Mouse (Mus musculus) hindbrain, embryonic 16.5 days (tissue): Measurements from ENCODE around the gene R3hdm4. TPM values are rescaled to one million over a fixed set of nuclear protein-coding genes. Genes with fewer than 3 reads are reported as not detected.

Source experiments
- ATAC-seq: fragments of 200-750 bp; cut with Nextera tagmentation; 2 replicates; pipeline ENCODE4 v1.8.0; 2017; ENCODE audit warnings: moderate TSS enrichment, moderate library complexity
- H3K27ac ChIP-seq: fragments of 300-500 bp; sonication (generic); 2 replicates; pipeline ENCODE4 v1.5.1; 2014; ENCODE audit warnings: low read depth, mild to moderate bottlenecking, control low read depth, low read length, moderate library complexity
- H3K27me3 ChIP-seq: fragments of 300-500 bp; sonication (generic); replicated peaks from 2 replicates; pipeline ENCODE4 v1.6.1; 2014; ENCODE audit warnings: low read length; ENCODE audit not compliant: control insufficient read depth, insufficient read depth
- H3K36me3 ChIP-seq: fragments of 300-500 bp; sonication (generic); 2 replicates; pipeline ENCODE4 v1.6.1; 2014; ENCODE audit warnings: mild to moderate bottlenecking, low read length, moderate library complexity, mixed read lengths; ENCODE audit not compliant: control insufficient read depth, insufficient read depth
- H3K4me1 ChIP-seq: fragments of 300-500 bp; sonication (generic); 2 replicates; pipeline ENCODE4 v1.6.1; 2014; ENCODE audit warnings: low read depth, low read length; ENCODE audit not compliant: control insufficient read depth, insufficient read depth
- H3K4me2 ChIP-seq: fragments of 300-500 bp; sonication (generic); 2 replicates; pipeline ENCODE4 v1.6.1; 2014; ENCODE audit warnings: mild to moderate bottlenecking, low read length, control low read depth, moderate library complexity
- H3K4me3 ChIP-seq: fragments of 300-500 bp; sonication (generic); 2 replicates; pipeline ENCODE4 v1.5.1; 2014; ENCODE audit warnings: mild to moderate bottlenecking, low read length, control low read depth, moderate library complexity
- H3K9ac ChIP-seq: fragments of 300-500 bp; sonication (generic); 2 replicates; pipeline ENCODE4 v1.6.1; 2014; ENCODE audit warnings: low read depth, mild to moderate bottlenecking, control low read depth, low read length, moderate library complexity
- H3K9me3 ChIP-seq: fragments of 300-500 bp; sonication (generic); 2 replicates; pipeline ENCODE4 v1.6.1; 2014; ENCODE audit warnings: mild to moderate bottlenecking, low read length, moderate library complexity; ENCODE audit not compliant: control insufficient read depth
- WGBS: fragments of 180-500 bp; shearing (Covaris S2); extraction: QIAGEN DNeasy Blood & Tissue Kit; methylation state at CpG from one replicate; pipeline ENCODE4 v1.1.7; 2014; 5-methylcytosine and 5-hydroxymethylcytosine counted together
- polyA plus RNA-seq: library from polyadenylated mRNA; unstranded; fragments of >200 nt; fragmentation: Nextera tagmentation; extraction: Ambion mirVana; gene quantifications from 2 replicates; pipeline ENCODE4 v1.2.1, GENCODE M21; 2015

Gene R3hdm4
- polyA plus RNA-seq, 1 experiment from 2014 or later, result 300 TPM

DNA sequence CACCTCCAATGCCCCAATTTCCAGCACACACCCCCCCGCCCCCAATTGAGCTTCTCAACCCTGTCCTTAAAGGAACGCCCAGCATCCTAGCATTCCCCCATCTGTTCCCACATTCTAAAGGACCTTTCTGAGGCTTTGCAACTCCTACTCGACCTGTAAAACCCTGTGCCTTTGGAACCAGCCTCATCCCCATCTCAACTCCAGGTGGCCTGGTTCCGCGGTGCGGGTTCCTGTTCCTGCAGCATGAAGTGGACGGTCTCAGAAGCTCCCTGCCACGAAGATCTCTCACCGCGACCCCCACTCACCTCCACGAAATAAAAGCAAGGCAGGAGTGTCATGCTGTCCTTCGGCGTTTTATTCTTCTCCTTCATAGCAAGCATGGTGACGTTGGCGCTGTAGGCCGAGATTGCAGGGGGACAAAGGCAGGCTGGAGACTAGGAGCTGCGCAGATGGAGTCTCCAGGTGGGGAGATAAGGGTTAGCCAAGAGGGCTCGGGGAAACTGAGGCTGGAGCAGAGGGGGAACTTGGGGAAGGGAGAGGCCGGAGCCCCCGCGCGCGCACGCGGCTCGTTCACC is 47.2 kb downstream of the R3hdm4 start:
- ATAC-seq, result peak; percentile 5; the same call in 1 of the 2 replicates
- Histone ChIP-seq H3K9ac (peak overlapping the region; percentile 74), H3K36me3 (0 out of 2 replicates have a peak, but pooled peaks cover 3% of the 10 kb centered on the region), H3K4me3 (peak overlapping the region; percentile 65), H3K9me3 (no peaks in the 10 kb centered on the region), H3K4me1 (peaks cover 29% of the 10 kb centered on the region), H3K4me2 (peak overlapping the region; percentile 96), H3K27me3 (no peaks in the 10 kb centered on the region), H3K27ac (peak overlapping the region; percentile 90)
- under 1% methylated on average over 18 of the region's 26 CpGs for WGBS

- H3K4me1 ChIP-seq, result peaks cover 29% of the 10 kb centered on the region
Measured at GRCm38 (mm10) chr10:79873313-79873712, 47.7 kb downstream of the R3hdm4 start.

DNA sequence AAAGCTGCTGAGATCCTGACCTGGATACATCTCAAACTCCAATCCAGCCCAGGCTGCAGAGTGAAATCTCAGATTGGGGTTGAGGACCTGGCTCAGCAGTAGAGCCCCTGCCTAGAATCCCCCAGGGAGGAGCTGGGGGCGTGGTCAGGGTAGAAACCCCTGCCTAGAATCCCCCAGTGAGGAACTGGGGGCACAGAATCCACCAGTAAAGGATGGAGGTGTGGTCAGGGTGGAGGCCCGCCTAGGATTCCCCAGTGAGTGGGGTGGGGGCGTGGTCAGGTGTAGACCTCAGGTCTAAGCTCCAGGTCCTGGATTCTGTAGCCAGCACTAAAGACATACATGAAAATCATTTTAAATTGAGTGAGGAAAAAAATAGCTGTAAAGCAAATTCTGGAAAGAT is 48.1 kb downstream of the R3hdm4 start:
- Histone ChIP-seq H3K9me3 (no peaks in the 10 kb centered on the region), H3K9ac (peak overlapping the region; percentile 74), H3K27me3 (no peaks in the 10 kb centered on the region), H3K4me1 (peaks cover 29% of the 10 kb centered on the region), H3K27ac (peak overlapping the region; percentile 90), H3K36me3 (0 out of 2 replicates have a peak, but pooled peaks cover 3% of the 10 kb centered on the region), H3K4me2 (peak overlapping the region; percentile 96), H3K4me3 (peak overlapping the region; percentile 65)
- WGBS, result 45% methylated on average over 3 of the region's 3 CpGs
- ATAC-seq, result no peak

More at GRCm38 (mm10) chr10:79873313-79873712, 47.7 kb downstream of the R3hdm4 start:
- Histone ChIP-seq H3K27me3 (no peaks in the 10 kb centered on the region), H3K36me3 (0 out of 2 replicates have a peak, but pooled peaks cover 3% of the 10 kb centered on the region), H3K9ac (peak overlapping the region; percentile 74), H3K4me3 (peak overlapping the region; percentile 65), H3K9me3 (no peaks in the 10 kb centered on the region), H3K27ac (peak overlapping the region; percentile 90), H3K4me2 (peak overlapping the region; percentile 96)
- no peak for ATAC-seq
- WGBS, result 5% methylated on average over 6 of the region's 6 CpGs

GRCm38 (mm10) chr10:79871845-79872244 is 49.2 kb downstream of the R3hdm4 start:
- H3K9ac ChIP-seq, result no peak overlapping the region; the same call in 1 of the 2 replicates
- 77% methylated on average over 8 of the region's 8 CpGs for WGBS

DNA sequence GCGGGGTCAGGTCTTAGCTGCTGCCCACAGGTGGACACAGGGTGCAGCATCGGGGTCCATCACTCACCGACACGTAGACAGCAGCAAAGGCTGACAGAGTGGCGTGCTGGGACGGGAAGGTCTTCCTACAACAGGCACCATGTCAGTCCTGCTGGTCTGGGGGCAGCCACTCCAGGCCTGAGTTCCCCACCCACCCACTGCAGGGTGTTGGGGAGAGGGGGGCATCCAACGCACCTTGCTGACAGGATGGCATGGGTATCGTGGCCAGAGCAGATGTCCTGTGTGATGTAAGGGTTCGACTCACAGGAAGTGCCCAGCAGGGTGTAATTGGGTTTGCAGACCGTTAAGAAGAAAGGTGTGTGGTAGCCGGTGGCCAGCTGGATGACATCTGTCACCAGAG is 54.4 kb downstream of the R3hdm4 start:
- Histone ChIP-seq H3K36me3 (peaks cover 32% of the 10 kb centered on the region), H3K4me3 (no peak overlapping the region), H3K27ac (no peak overlapping the region), H3K27me3 (no peaks in the 10 kb centered on the region), H3K4me2 (no peak overlapping the region), H3K9me3 (no peaks in the 10 kb centered on the region), H3K9ac (no peak overlapping the region), H3K4me1 (peaks cover 12% of the 10 kb centered on the region)
- WGBS, result 78% methylated on average over 11 of the region's 11 CpGs
- ATAC-seq, result no peak

More at GRCm38 (mm10) chr10:79871845-79872244, 49.2 kb downstream of the R3hdm4 start:
- Histone ChIP-seq H3K4me2 (peak overlapping the region; percentile 96), H3K36me3 (peaks cover 3% of the 10 kb centered on the region; the same call in 1 of the 2 replicates), H3K27ac (no peak overlapping the region), H3K4me1 (peaks cover 29% of the 10 kb centered on the region), H3K9me3 (no peaks in the 10 kb centered on the region), H3K4me3 (peak overlapping the region; percentile 65), H3K27me3 (no peaks in the 10 kb centered on the region)
- ATAC-seq, result no peak

DNA sequence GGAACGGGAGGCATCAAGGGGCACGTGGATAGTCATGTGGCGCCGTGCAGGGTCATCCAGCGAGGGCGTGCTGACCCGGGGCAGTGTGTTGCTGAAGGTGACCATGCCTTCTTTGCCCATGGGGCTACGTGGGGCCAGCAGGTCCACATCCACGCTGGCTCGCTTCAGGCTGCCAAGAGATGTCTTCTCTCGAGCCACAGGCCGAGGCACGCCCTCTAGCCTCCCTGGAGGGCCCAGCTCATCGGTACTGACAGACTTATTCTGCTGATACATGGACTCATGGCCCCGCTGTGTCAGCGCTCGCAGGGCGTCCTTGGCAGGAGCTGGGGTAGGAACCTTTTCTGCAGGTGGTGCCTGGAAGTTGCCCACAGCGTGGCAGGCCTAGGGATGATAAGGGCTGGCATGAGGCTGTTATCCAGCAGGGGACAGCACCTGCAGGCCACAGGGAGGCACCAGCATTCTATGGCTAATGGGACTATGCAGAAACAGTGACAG is 55.2 kb downstream of the R3hdm4 start:
- Histone ChIP-seq H3K9me3 (no peaks in the 10 kb centered on the region), H3K27me3 (no peaks in the 10 kb centered on the region), H3K4me3 (no peak overlapping the region), H3K9ac (no peak overlapping the region), H3K4me2 (no peak overlapping the region), H3K27ac (no peak overlapping the region), H3K4me1 (peaks cover 11% of the 10 kb centered on the region), H3K36me3 (peaks cover 39% of the 10 kb centered on the region)
- WGBS, result 60% methylated on average over 19 of the region's 19 CpGs
- no peak; the same call in 1 of the 2 replicates for ATAC-seq

- WGBS, result 63% methylated on average over 12 of the region's 12 CpGs
- H3K9me3 ChIP-seq, result no peaks in the 10 kb centered on the region
- H3K27me3 ChIP-seq, result no peaks in the 10 kb centered on the region
- peak; percentile 31; the same call in 1 of the 2 replicates for ATAC-seq
- no peak overlapping the region for H3K27ac ChIP-seq
- H3K4me1 ChIP-seq, result peaks cover 11% of the 10 kb centered on the region
- H3K4me2 ChIP-seq, result no peak overlapping the region
- peak overlapping the region; percentile 5; the same call in 1 of the 2 replicates for H3K9ac ChIP-seq
- H3K4me3 ChIP-seq, result no peak overlapping the region
- H3K36me3 ChIP-seq, result peaks cover 45% of the 10 kb centered on the region
Measured at GRCm38 (mm10) chr10:79865189-79865601, 55.8 kb downstream of the R3hdm4 start.

- no peaks in the 10 kb centered on the region for H3K27me3 ChIP-seq
- H3K27ac ChIP-seq, result no peak overlapping the region
- peaks cover 11% of the 10 kb centered on the region for H3K4me1 ChIP-seq
- peak; percentile 0; the same call in 1 of the 2 replicates for ATAC-seq
- no peaks in the 10 kb centered on the region for H3K9me3 ChIP-seq
- 0 out of 2 replicates have a peak overlapping the region, but pooled peaks have one; percentile 5 for H3K9ac ChIP-seq
- H3K4me2 ChIP-seq, result no peak overlapping the region
- H3K4me3 ChIP-seq, result no peak overlapping the region
- WGBS, result 58% methylated on average over 10 of the region's 10 CpGs
- peaks cover 52% of the 10 kb centered on the region for H3K36me3 ChIP-seq
Measured at GRCm38 (mm10) chr10:79864351-79865188, 56.4 kb downstream of the R3hdm4 start.

- Histone ChIP-seq H3K4me1 (peaks cover 20% of the 10 kb centered on the region), H3K9me3 (no peaks in the 10 kb centered on the region), H3K27ac (no peak overlapping the region; the same call in 1 of the 2 replicates), H3K4me2 (no peak overlapping the region), H3K27me3 (no peaks in the 10 kb centered on the region), H3K4me3 (no peak overlapping the region), H3K9ac (no peak overlapping the region), H3K36me3 (peaks cover 56% of the 10 kb centered on the region)
- ATAC-seq, result no peak
- 73% methylated on average over 10 of the region's 10 CpGs for WGBS
Measured at GRCm38 (mm10) chr10:79862925-79863324, 58.1 kb downstream of the R3hdm4 start.
